Mouse (Mus musculus) adipose tissue, adult 10 weeks (tissue): ENCODE results near the gene Gm21988. TPM values are rescaled to one million over a fixed set of nuclear protein-coding genes. Genes with fewer than 3 reads are reported as not detected.

Experiments
- polyA plus RNA-seq: library from polyadenylated mRNA; stranded (reverse); fragments of 350-450 nt; fragmentation: Illumina TruSeq; extraction: RNeasy Lipid Tissue Mini Kit (QIAGEN cat#74804); gene quantifications from one replicate; pipeline ENCODE4 v1.2.3, GENCODE M21; 2014; ENCODE audit warnings: low read depth, low replicate concordance

Gene Gm21988
- polyA plus RNA-seq = 11.1 TPM

GRCm38 (mm10) chr11:70239541-70240279 lies at the start of gene Gm21988, which contains the start of gene Rnasek:
Gm21988 (minus strand) TSS chr11:70239830.
Rnasek (minus strand) TSS chr11:70239842.

GRCm38 (mm10) chr11:70254931-70255531 lies 15.4 kb upstream of the Gm21988 start, which contains the start of gene Alox12:
Alox12 (minus strand) TSS chr11:70255353.

GRCm38 (mm10) chr11:70237457-70238167 lies 2.0 kb downstream of the Gm21988 start, which contains the start of gene 0610010K14Rik:
0610010K14Rik (minus strand) TSS chr11:70237914.

GRCm38 (mm10) chr11:70229260-70230010 lies 10.2 kb downstream of the Gm21988 start, which contains the start of gene Bcl6b:
Bcl6b (minus strand) TSS chr11:70229798.

GRCm38 (mm10) chr11:70220731-70221602 lies 18.7 kb downstream of the Gm21988 start, which contains the start of gene Slc16a13:
Slc16a13 (minus strand) TSS chr11:70221064.

GRCm38 (mm10) chr11:70212423-70212822 lies 27.2 kb downstream of the Gm21988 start, which contains the start of gene Slc16a11:
Slc16a11 (plus strand) TSS chr11:70212752.

Other genes starting within 250 kb of the Gm21988 start
- gene Gabarap, start 248.7 kb downstream of the Gm21988 start, polyA plus RNA-seq = 520 TPM
- gene Phf23, start 244.1 kb downstream of the Gm21988 start, polyA plus RNA-seq = 39.7 TPM
- gene Dvl2, start 239.2 kb downstream of the Gm21988 start, polyA plus RNA-seq = 20.8 TPM
- gene Acadvl, start 224.4 kb downstream of the Gm21988 start, polyA plus RNA-seq = 83.9 TPM
- 12.7 TPM for gene Dlg4, start 222.9 kb downstream of the Gm21988 start, polyA plus RNA-seq
- not detected for gene Asgr1, start 185.7 kb downstream of the Gm21988 start, polyA plus RNA-seq
- gene Asgr2, start 147.2 kb downstream of the Gm21988 start, polyA plus RNA-seq = 0.94 TPM
- gene Mgl2, start 109.5 kb downstream of the Gm21988 start, polyA plus RNA-seq = 26.2 TPM
- 43.9 TPM for gene Clec10a, start 83.6 kb downstream of the Gm21988 start, polyA plus RNA-seq
- gene Slc16a11, start 27.1 kb downstream of the Gm21988 start, polyA plus RNA-seq = 28.9 TPM
- 25.1 TPM for gene Slc16a13, start 18.8 kb downstream of the Gm21988 start, polyA plus RNA-seq
- gene Bcl6b, start 10.0 kb downstream of the Gm21988 start, polyA plus RNA-seq = 7.0 TPM
- 45.5 TPM for gene 0610010K14Rik, start 1.9 kb downstream of the Gm21988 start, polyA plus RNA-seq
- 343 TPM for gene Rnasek, start within 50 bp of the Gm21988 start, polyA plus RNA-seq
- 22.4 TPM for gene Alox12, start 15.5 kb upstream of the Gm21988 start, polyA plus RNA-seq
- gene Alox12e, start 82.8 kb upstream of the Gm21988 start, polyA plus RNA-seq = 2.6 TPM
- gene Alox15, start 112.2 kb upstream of the Gm21988 start, polyA plus RNA-seq = 2.4 TPM
- 15.2 TPM for gene Pelp1, start 170.2 kb upstream of the Gm21988 start, polyA plus RNA-seq
- 45.5 TPM for gene Arrb2, start 192.8 kb upstream of the Gm21988 start, polyA plus RNA-seq
- gene Med11, start 212.1 kb upstream of the Gm21988 start, polyA plus RNA-seq = 24.2 TPM
- gene Zmynd15, start 219.6 kb upstream of the Gm21988 start, polyA plus RNA-seq = 5.6 TPM
- 14.8 TPM for gene Cxcl16, start 220.2 kb upstream of the Gm21988 start, polyA plus RNA-seq